Mouse (Mus musculus) brain, embryonic 14.5 days (tissue): ENCODE measurements around the gene Tbc1d22a.
"Not testable (repeated sequence)": the region's sequence is repeated elsewhere in the genome, so short reads cannot be mapped to it uniquely, and the experiment has no call there.

Source experiments
- CTCF ChIP-seq: fragments of 200-500 bp; IDR thresholded peaks from 2 replicates; pipeline ENCODE4 v1.5.1; 2012; ENCODE audit warnings: inconsistent platforms, mild to moderate bottlenecking, moderate library complexity, borderline replicate concordance; ENCODE audit not compliant: insufficient read depth, insufficient read length; ENCODE audit errors: extremely low read depth
- POLR2A ChIP-seq: fragments of 200-500 bp; IDR thresholded peaks from 2 replicates; pipeline ENCODE4 v1.6.1; 2012; ENCODE audit warnings: mild to moderate bottlenecking, inconsistent platforms, borderline replicate concordance; ENCODE audit not compliant: poor library complexity, insufficient read depth, insufficient read length, severe bottlenecking; ENCODE audit errors: extremely low read depth

DNA sequence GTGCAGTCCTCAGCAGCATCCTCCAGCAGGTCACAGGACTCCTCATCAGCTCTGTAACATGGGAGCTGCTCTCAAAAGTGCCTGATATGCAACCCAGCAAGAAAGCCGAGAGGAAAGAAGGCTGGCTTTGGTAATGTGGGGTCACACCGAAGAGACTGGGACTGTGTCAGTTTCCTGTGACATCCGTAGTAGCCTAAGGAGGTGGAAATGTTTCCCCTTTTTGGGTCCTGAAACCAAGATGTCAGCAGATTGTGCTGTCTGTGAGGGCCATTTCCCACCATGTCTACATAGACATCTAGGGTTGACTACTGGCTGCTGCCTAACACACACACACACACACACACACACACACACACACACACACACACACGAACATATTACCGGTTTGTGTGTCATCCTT is 2.1 kb upstream of the Tbc1d22a start:
- TF ChIP-seq CTCF, POLR2A: not testable (repeated sequence)
